Mouse (Mus musculus) C2C12 (cell line): ENCODE measurements at regions not wholly inside any gene's neighbourhood (a gene's known extent, or its start where the extent isn't known, plus 50 kb on each side); places are given as distances from the start of the nearest gene placed in this dataset.

ENCODE experiments used
- CEBPB ChIP-seq: IDR thresholded peaks from one replicate; pipeline ENCODE4 v1.6.1; 2011; ENCODE audit warnings: low read depth, mild to moderate bottlenecking, control low read depth, moderate library complexity
- CTCF ChIP-seq: IDR thresholded peaks from one replicate; pipeline ENCODE4 v1.5.1; 2011; ENCODE audit not compliant: control insufficient read depth, insufficient read depth, insufficient read length
- MAX ChIP-seq: IDR thresholded peaks from one replicate; pipeline ENCODE4 v1.6.1; 2011; ENCODE audit warnings: mild to moderate bottlenecking, control low read depth
- MYOD1 ChIP-seq: IDR thresholded peaks from one replicate; pipeline ENCODE4 v1.6.1; 2011; ENCODE audit warnings: low read depth; ENCODE audit not compliant: control insufficient read depth, insufficient read length
- USF1 ChIP-seq: IDR thresholded peaks from one replicate; pipeline ENCODE4 v1.6.1; 2011; ENCODE audit warnings: low read depth, mild to moderate bottlenecking, control low read depth, moderate library complexity

- TF ChIP-seq CTCF: no peak
- no peak for TF ChIP-seq CEBPB
- no peak for TF ChIP-seq MYOD1
- no peak for TF ChIP-seq MAX
- TF ChIP-seq USF1: no peak
Observed at GRCm38 (mm10) chr3:144086176-144086575, 118.8 kb downstream of the Lmo4 start.
